Mouse (Mus musculus): Measurements from ENCODE around the gene Slc10a1. TPM values are rescaled to one million over a fixed set of nuclear protein-coding genes. Genes with fewer than 3 reads are reported as not detected.
"Not testable (repeated sequence)": the region's sequence is repeated elsewhere in the genome, so short reads cannot be mapped to it uniquely, and the experiment has no call there.

The Slc10a1 gene
- total RNA-seq, 2 experiments from 2014 or later = not detected

- intact Hi-C loops (cut with DNase I) = loop anchor here (10.0 kb wide), 1 partner anchor 713 kb away; no protein-coding TSS in a partner anchor
- no peak for DNase-seq (ENCODE audit: low spot score in 2 of 2)
Measured at GRCm38 (mm10) chr12:80971756-80972155, 3.3 kb upstream of the Slc10a1 start.

DNA sequence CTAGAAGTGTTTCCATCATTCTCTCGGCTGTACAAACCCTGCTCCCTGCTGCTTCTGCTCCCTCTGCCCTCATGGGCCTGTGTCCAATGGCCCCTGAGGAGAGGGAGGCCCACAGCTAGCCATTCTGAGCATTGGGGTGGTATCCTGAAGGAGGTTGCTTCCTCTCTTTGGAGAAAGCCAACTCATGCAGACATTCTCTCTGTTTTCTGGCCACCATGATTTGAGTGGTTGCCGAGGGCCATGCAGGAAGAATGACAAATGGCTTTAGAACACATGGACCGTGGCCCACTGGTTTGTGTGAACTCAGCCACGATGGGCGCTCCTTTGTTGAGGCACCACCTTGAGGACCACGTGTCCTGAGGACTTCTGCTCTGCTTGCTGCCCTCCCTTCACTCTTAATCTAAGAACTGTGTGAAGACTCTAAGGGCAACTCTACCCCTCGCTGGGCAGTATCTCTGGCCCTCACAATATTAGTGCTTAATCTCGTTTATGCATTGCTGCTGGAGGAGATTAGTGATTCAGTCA lies 1.7 kb upstream of the Slc10a1 start:
- intact Hi-C loops (cut with DNase I) = loop anchor here (10.0 kb wide), 1 partner anchor 715 kb away; no protein-coding TSS in a partner anchor
- no peak for DNase-seq (ENCODE audit: low spot score in 2 of 2)

GRCm38 (mm10) chr12:80967918-80968317 lies 587 bp downstream of the Slc10a1 start:
- DNase-seq (ENCODE audit: low spot score in 2 of 2) = no peak
- intact Hi-C loops (cut with DNase I) = no loop called here

GRCm38 (mm10) chr12:80966059-80966838 lies 2.3 kb downstream of the Slc10a1 start:
- DNase-seq (ENCODE audit: low spot score in 2 of 2) = no peak
- intact Hi-C loops (cut with DNase I) = no loop called here

GRCm38 (mm10) chr12:80962566-80962965 lies 5.9 kb downstream of the Slc10a1 start:
- intact Hi-C loops (cut with DNase I) = no loop called here

DNA sequence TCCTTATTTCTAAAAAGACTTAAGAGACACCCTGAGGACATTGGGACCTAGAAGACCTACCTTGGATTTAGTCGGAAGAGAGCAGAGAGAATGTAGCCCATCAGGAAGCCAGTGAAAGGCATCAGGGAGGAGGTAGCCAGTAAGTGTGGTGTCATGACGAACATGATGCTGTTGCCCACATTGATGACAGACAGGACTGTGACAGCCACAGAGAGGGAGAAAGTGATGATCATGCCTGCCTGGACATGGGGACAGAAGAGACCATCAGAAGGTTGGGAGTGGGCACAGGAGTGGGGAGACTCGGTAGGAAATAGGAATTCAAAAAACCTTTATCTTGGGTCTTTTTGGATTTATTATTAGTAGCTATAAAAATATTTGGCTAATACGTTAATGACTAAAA lies 10.5 kb downstream of the Slc10a1 start:
- DNase-seq (ENCODE audit: low spot score in 2 of 2) = no peak
- intact Hi-C loops (cut with DNase I) = no loop called here

More at GRCm38 (mm10) chr12:80962566-80962965, 5.9 kb downstream of the Slc10a1 start:
- DNase-seq (ENCODE audit: low spot score in 2 of 2) = no peak

DNA sequence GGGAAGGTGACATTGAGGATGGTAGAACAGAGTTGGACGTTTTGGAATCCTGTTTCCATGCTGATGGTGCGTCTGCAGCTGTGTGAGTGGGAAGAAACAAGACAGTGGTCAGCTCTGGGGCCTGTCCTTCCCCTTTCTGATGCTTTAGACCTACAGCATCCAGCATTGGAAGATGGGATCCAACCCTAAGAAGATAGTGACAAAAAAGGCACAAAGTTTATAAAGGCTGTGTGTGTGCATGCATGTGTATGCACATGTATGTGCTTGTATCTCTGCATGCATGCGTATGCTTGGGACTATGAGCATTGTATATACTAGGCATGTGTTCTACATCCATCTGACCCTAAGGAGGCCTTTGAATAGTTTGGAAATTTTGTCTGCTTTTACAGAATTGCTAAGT lies 12.5 kb downstream of the Slc10a1 start:
- intact Hi-C loops (cut with DNase I) = no loop called here
- no peak for DNase-seq (ENCODE audit: low spot score in 2 of 2)

DNA sequence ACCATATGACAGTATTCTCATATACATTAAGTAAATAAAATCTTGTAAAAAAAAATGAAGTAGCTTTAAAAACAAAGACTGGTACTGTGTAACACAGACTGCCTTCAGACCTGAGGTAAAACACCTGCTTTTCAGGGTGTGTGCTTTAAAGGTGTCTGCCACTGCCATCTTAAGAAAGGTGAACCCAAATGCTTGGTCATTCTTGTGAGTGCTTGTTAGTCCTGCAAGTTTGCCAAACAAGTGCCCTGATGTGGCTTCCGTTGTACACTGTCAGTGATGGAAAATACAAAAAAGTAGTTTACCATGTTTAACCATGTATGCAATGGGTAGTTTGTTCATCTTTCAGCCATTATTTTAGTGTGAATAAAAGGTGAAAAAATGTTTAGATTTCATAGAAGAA lies 16.0 kb downstream of the Slc10a1 start:
- intact Hi-C loops (cut with DNase I) = no loop called here
- no peak for DNase-seq (ENCODE audit: low spot score in 2 of 2)

DNA sequence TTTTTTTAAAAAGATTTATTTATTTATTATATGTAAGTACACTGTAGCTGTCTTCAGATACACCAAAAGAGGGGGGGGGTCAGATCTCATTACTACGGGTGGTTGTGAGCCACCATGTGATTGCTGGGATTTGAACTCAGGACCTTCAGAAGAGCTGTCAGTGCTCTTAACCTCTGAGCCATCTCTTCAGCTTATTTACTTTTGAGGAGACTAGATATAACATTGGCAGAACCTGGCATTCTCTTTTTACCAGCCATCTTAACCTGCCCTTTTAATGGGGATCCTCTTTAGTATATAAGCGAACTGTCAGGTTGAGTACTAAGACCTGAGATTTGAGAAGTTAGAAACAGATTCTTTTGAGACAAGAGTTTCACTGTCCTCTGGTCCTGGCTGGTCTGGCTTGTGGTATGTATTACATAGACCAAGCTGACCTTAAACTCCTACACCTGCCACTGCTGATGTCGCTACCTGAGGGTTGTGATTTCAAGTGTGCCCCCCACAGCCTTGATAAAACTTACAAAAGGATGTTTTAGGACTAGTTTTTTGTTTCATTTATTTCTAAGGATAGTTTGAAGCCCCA lies 16.8 kb downstream of the Slc10a1 start:
- no peak for DNase-seq (ENCODE audit: low spot score in 2 of 2)
- intact Hi-C loops (cut with DNase I) = no loop called here

DNA sequence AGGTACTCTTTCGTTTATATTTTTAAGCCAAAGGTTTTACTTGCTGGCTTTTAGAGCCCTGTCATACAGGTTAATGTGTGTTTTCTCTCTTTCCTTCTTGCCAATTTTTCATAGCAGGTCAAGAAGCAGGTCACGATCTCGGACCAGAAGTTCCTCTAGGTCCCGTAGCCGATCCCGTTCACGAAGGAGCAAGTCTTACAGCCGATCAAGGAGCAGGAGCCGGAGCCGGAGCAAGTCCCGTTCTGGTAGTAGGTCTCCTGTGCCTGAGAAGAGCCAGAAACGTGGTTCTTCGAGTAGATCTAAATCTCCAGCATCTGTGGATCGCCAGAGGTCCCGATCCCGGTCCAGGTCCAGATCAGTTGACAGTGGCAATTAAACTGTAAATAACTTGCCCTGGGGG lies 18.9 kb downstream of the Slc10a1 start:
- intact Hi-C loops (cut with DNase I); DNase-seq (ENCODE audit: low spot score in 2 of 2): not testable (repeated sequence)

GRCm38 (mm10) chr12:80948202-80948601 lies 20.3 kb downstream of the Slc10a1 start:
- no peak for DNase-seq (ENCODE audit: low spot score in 2 of 2)
- intact Hi-C loops (cut with DNase I) = no loop called here

- DNase-seq (ENCODE audit: low spot score in 2 of 2) = peak; percentile 96
- intact Hi-C loops (cut with DNase I) = no loop called here
Measured at GRCm38 (mm10) chr12:80945996-80946355, 22.5 kb downstream of the Slc10a1 start.

GRCm38 (mm10) chr12:80945334-80945995 lies 23.0 kb downstream of the Slc10a1 start, which contains the start of gene Srsf5:
Srsf5 (plus strand) TSS chr12:80945504.
- intact Hi-C loops (cut with DNase I) = no loop called here
- DNase-seq (ENCODE audit: low spot score in 2 of 2) = peak; percentile 99

DNA sequence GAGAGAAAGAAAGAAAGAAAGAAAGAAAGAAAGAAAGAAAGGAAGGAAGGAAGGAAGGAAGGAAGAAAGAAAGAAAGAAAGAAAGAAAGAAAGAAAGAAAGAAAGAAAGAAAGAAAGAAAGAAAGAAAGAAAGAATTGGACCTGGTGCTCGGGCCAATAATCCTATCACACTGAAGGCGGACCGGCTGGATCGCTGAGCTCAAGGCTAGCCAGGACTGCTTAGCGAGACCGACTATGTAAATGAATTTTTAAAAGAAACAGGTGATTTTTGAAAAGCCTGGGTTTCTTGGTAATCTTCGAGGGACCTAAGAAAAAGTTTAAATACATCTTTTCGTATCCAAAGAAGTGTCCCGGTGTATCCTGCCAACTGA lies 23.6 kb downstream of the Slc10a1 start:
- intact Hi-C loops (cut with DNase I); DNase-seq (ENCODE audit: low spot score in 2 of 2): not testable (repeated sequence)

DNA sequence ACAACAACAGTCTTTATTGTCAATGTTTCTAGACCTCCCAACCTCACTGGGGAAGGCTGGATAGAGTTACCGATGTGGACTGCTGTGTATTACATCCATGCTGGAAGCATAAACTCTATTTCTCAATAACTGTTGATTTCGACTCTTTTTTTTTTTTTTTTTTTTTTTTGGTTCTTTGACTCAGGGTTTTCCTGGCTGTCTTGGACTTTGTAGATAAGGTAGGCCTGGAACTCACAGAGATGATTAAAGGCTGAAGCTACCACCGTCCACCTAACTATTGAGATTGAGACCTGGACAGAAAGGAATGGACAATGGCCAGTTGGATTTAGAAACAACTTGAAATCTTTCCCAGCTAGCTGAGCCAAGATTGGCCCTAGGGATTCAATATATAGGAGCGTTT lies 24.3 kb downstream of the Slc10a1 start:
- intact Hi-C loops (cut with DNase I) = no loop called here
- DNase-seq (ENCODE audit: low spot score in 2 of 2) = no peak

DNA sequence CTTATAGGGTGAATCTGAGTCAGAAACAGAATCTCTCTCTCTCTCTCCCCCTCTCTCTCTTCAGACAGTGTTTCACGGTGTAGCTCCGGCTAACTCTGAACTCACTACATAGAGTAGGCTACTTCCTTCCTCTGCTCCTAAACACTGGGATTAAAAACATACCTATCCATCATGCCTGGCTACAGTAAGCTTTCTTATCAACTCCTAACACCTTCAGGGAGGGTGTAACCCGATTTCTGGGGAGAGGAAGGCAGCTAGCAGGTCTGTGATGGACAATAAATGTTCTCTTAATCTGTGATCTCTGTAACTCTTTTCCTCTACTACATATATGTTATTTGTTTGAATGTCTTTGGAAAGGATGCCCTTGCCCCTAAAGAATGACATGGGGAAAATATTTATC lies 25.1 kb downstream of the Slc10a1 start:
- no peak for DNase-seq (ENCODE audit: low spot score in 2 of 2)
- intact Hi-C loops (cut with DNase I) = no loop called here

DNA sequence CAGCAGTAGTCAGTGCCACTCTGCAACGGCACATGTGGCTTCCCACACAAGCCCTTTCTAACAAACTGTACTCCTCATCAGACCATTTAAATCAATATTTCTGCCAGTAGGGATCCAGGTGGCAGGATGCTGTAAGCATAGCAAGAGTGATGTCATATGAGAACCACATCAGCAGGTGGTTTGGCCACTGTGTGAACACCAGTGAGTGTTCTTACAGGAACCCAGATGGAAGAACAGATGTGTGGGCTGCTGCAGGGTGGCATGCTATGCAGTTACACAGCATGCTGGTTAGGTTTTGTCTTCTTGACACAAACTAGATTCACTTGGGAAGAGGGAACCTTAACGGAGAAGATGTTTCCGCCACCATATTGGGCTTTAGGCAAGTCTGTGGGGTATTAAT lies 26.6 kb downstream of the Slc10a1 start:
- no peak for DNase-seq (ENCODE audit: low spot score in 2 of 2)
- intact Hi-C loops (cut with DNase I) = no loop called here

- intact Hi-C loops (cut with DNase I) = no loop called here
Measured at GRCm38 (mm10) chr12:80939165-80939564, 29.3 kb downstream of the Slc10a1 start.

GRCm38 (mm10) chr12:80938642-80939041 lies 29.9 kb downstream of the Slc10a1 start:
- peak in 1 of 2 experiments; percentile 42 for DNase-seq (ENCODE audit: low spot score in 2 of 2)
- intact Hi-C loops (cut with DNase I) = no loop called here

More at GRCm38 (mm10) chr12:80939165-80939564, 29.3 kb downstream of the Slc10a1 start:
- no peak for DNase-seq (ENCODE audit: low spot score in 2 of 2)

DNA sequence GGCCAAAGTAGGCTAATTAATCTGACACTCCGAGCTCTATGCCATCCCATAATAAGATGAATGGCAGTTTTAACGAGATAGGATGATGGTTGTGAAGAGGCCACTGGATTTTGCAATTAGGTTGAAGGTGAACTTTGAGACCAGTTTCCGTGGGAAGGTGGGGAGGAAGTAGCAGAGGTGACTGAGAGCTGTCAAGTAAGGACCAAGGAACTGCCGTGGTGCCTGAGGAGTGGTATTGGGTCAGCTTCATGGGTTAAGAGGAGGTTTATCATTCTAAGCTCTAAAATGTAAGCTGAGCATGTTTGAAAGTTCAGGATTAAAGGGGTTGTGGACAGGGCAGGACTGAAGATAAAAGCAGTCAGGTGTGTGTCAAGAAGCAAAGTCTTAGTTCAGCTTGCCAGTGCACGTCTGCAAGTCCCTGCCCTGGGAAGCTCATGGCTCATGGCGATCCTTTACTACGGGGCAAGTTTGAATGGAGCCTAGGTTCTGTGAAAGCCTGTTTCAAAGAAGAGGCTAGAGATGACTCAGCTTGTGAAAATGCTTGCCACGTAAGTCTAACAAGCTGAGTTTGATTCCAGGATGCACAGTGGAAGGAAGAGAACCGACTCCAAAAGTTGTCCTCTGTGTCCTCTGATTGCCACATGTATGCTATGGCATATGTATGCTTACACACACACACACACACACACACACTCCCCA lies 31.0 kb downstream of the Slc10a1 start:
- intact Hi-C loops (cut with DNase I) = no loop called here
- no peak for DNase-seq (ENCODE audit: low spot score in 2 of 2)

Data from left cerebral cortex, postnatal 25 days (tissue).